Mouse (Mus musculus) intestine, embryonic 16.5 days (tissue): Measurements from ENCODE around the gene Cmah. TPM values are rescaled to one million over a fixed set of nuclear protein-coding genes. Genes with fewer than 3 reads are reported as not detected.

Experiments
- ATAC-seq: fragments of 200-750 bp; cut with Nextera tagmentation; 2 replicates; pipeline ENCODE4 v1.8.0; 2017; ENCODE audit warnings: moderate TSS enrichment, moderate library complexity
- H3K27ac ChIP-seq: fragments of 300-500 bp; sonication (generic); 2 replicates; pipeline ENCODE4 v1.5.1; 2014; ENCODE audit warnings: mild to moderate bottlenecking, low read length
- H3K27me3 ChIP-seq: fragments of 300-500 bp; sonication (generic); replicated peaks from 2 replicates; pipeline ENCODE4 v1.6.1; 2014; ENCODE audit warnings: low read length, control low read depth, mixed read lengths; ENCODE audit not compliant: control insufficient read depth, insufficient read depth
- H3K36me3 ChIP-seq: fragments of 300-500 bp; sonication (generic); 2 replicates; pipeline ENCODE4 v1.6.1; 2014; ENCODE audit warnings: low read length, control low read depth; ENCODE audit not compliant: control insufficient read depth, insufficient read depth
- H3K4me1 ChIP-seq: fragments of 300-500 bp; sonication (generic); 2 replicates; pipeline ENCODE4 v1.6.1; 2014; ENCODE audit warnings: low read length, control low read depth, mixed read lengths; ENCODE audit not compliant: control insufficient read depth, insufficient read depth
- H3K4me2 ChIP-seq: fragments of 300-500 bp; sonication (generic); 2 replicates; pipeline ENCODE4 v1.6.1; 2014; ENCODE audit warnings: low read depth, low read length, control low read depth
- H3K4me3 ChIP-seq: fragments of 300-500 bp; sonication (generic); 2 replicates; pipeline ENCODE4 v1.5.1; 2014; ENCODE audit warnings: mild to moderate bottlenecking, low read length
- H3K9ac ChIP-seq: fragments of 300-500 bp; sonication (generic); 2 replicates; pipeline ENCODE4 v1.6.1; 2014; ENCODE audit warnings: low read depth, low read length
- H3K9me3 ChIP-seq: fragments of 300-500 bp; sonication (generic); 2 replicates; pipeline ENCODE4 v1.6.1; 2016; ENCODE audit warnings: low read length, control low read depth; ENCODE audit not compliant: control insufficient read depth
- WGBS: fragments of 180-500 bp; shearing (Covaris S2); extraction: QIAGEN DNeasy Blood & Tissue Kit; methylation state at CpG from one replicate; pipeline ENCODE4 v1.1.7; 2014; 5-methylcytosine and 5-hydroxymethylcytosine counted together
- polyA plus RNA-seq: library from polyadenylated mRNA; unstranded; fragments of >200 nt; fragmentation: Nextera tagmentation; extraction: Ambion mirVana; gene quantifications from 2 replicates; pipeline ENCODE4 v1.2.1, GENCODE M21; 2015

Cmah gene
- polyA plus RNA-seq, 1 experiment from 2014 or later: 0.27 TPM

DNA sequence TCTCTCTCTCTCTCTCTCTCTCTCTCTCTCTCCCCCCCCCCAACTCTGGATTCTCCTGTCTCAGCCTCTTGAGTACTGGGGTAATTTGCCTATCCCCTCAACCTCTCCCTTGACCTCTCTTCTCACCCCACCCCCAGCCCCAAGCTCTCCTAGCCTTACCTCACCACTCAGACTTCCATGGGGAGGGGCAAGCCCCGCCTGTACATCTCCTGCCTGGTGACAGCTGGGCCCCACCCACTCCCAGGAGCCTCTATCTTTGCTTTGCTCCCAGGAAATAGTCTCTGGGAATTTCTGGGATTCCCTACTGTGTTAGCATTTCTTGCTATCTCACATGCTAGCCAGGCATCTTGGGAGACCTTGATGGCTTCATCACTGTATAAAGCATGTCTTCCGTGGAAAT, 199.7 kb downstream of the Cmah start:
- H3K27ac ChIP-seq: no peak overlapping the region
- H3K36me3 ChIP-seq: no peaks in the 10 kb centered on the region
- no peak overlapping the region for H3K9ac ChIP-seq
- H3K9me3 ChIP-seq: no peaks in the 10 kb centered on the region
- no peak for ATAC-seq
- no peaks in the 10 kb centered on the region for H3K4me1 ChIP-seq
- H3K27me3 ChIP-seq: no peaks in the 10 kb centered on the region
- WGBS: 74% methylated on average over 2 of the region's 2 CpGs
- no peak overlapping the region for H3K4me3 ChIP-seq
- no peak overlapping the region for H3K4me2 ChIP-seq

Other genes starting within 250 kb of the Cmah start
- gene Carmil1, start 46.6 kb upstream of the Cmah start, polyA plus RNA-seq: 33.1 and 41.5 TPM in 2 replicates